Mouse (Mus musculus): ENCODE data around the gene Mfrp.
A peak's percentile ranks its signal among the peaks of the same experiment; 100 is the strongest.

DNA sequence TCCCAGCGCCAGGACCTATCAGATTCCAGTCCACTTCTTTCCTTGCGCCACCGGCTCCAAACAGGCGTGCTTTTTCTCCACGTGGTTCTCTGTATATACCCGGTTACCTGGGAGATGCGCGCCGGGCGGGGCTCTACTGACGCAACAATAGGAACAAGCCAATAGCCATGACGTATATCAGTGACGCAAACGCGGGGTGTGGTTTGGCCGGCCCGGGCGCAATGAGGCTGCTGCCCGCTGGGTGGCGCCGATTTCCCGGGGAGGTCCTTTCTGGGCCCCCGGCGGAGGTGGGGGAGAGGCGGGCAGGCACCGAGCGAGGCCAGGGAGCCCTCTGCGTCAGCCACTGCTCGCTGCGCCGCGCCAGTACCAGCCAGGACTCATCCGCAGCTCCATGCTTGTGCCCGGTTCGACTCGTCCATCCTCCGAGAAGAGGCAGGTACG lies 34.7 kb upstream of the Mfrp start, which contains the start of gene Usp2:
- peak; percentile 58; the same call in 1 of the 2 replicates for TF ChIP-seq CTCF (IDR thresholded peaks at IDR 0.05; ENCODE audit: borderline replicate concordance, insufficient read depth, low read length)
- TF ChIP-seq POLR2A (IDR thresholded peaks at IDR 0.05; ENCODE audit: low read depth, low read length), result peak; percentile 63

All from embryonic fibroblast, embryonic 13.5 days (primary cell).